Mouse (Mus musculus) megakaryocyte, embryonic 14.5 days (primary cell): ENCODE data around the gene Qdpr. TPM values are rescaled to one million over a fixed set of nuclear protein-coding genes. Genes with fewer than 3 reads are reported as not detected.
A peak's percentile ranks its signal among the peaks of the same experiment; 100 is the strongest.

Source experiments
- H3K27me3 ChIP-seq: replicated peaks from 2 replicates; pipeline ENCODE3; 2012; ENCODE audit warnings: inconsistent platforms
- H3K36me3 ChIP-seq: replicated peaks from 2 replicates; pipeline ENCODE3; 2012; ENCODE audit warnings: low read length, inconsistent platforms, mixed read lengths
- H3K4me1 ChIP-seq: 2 replicates; pipeline ENCODE4 v1.6.1; 2012; ENCODE audit warnings: inconsistent platforms
- H3K4me3 ChIP-seq: replicated peaks from 2 replicates; pipeline ENCODE3; 2012; ENCODE audit warnings: moderate library complexity, mild to moderate bottlenecking, inconsistent platforms
- H3K9me3 ChIP-seq: 2 replicates; pipeline ENCODE4 v1.6.1; 2012; ENCODE audit warnings: inconsistent platforms
- FLI1 ChIP-seq: IDR thresholded peaks from 2 replicates; pipeline ENCODE4 v1.6.1; 2012; ENCODE audit warnings: low read length, inconsistent platforms, mixed read lengths
- GATA1 ChIP-seq: IDR thresholded peaks from 3 replicates; pipeline ENCODE4 v1.6.1; 2012; ENCODE audit warnings: mixed read lengths, low read length, inconsistent platforms, borderline replicate concordance
- polyA plus RNA-seq: library from polyadenylated mRNA; stranded (reverse); fragments of >175 nt; gene quantifications from 2 replicates; pipeline ENCODE4 v1.2.3, GENCODE M21; 2012; ENCODE audit warnings: low replicate concordance; ENCODE audit not compliant: insufficient read depth

Gene Qdpr
- polyA plus RNA-seq, 1 experiment = 98.7 TPM

- peaks cover 16% of the 10 kb centered on the region for H3K27me3 ChIP-seq
- TF ChIP-seq FLI1 = no peak
- TF ChIP-seq GATA1 = no peak
- no peaks in the 10 kb centered on the region for H3K36me3 ChIP-seq
Observed at GRCm38 (mm10) chr5:45454456-45454855, 4.4 kb upstream of the Qdpr start.

DNA sequence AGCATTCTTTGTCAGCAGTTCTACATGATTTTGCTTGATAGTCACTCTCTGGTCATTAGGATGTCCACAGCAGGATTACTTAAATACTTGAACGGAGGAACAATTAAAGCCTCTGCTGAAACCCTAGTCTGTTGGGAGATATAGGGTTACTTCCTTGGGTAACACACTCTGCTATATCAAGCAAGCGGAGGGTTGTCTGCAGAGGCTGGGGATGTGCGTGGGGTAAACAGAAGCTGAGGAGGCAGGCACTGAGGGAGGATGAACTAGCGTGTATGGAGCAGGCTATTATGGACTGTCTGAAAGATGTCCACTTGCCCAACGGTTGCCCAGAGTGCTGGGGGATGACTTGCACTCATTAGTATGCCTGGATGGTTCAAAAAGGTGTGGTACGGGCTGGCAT is 3.4 kb upstream of the Qdpr start, which contains the start of gene Clrn2:
Gene Clrn2 (plus strand): TSS at position 301 of the 400 bp plus-strand sequence.
- Histone ChIP-seq H3K4me3 (peak within 1 kb of the TSS; percentile 44), H3K4me1 (peaks cover 22% of the 10 kb centered on the region), H3K9me3 (no peaks in the 10 kb centered on the region), H3K36me3 (no peaks in the 10 kb centered on the region), H3K27me3 (peaks cover 12% of the 10 kb centered on the region)
- TF ChIP-seq GATA1 (no peak), FLI1 (no peak)

More at GRCm38 (mm10) chr5:45454456-45454855, 4.4 kb upstream of the Qdpr start:
- Histone ChIP-seq H3K4me3 (no peak overlapping the region), H3K4me1 (peaks cover 15% of the 10 kb centered on the region), H3K9me3 (no peaks in the 10 kb centered on the region)

DNA sequence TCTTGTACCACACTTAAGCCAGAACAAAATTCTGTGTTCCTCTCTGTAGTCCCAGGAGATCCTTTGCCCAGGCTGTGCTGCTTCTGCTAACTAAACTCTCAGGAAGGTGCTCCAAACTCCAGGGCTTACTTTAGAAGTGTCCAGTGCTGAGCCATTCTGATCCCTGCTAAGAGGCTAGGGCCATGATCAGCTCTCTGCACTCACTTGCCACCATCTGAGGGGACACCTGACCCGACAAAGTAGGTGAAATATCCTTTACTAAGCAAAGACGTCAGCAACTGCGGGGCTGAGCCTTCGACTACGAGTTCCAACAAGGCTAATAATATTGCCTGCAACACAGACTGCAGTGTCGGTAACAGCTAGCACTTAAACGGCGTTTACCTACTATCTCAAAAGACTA is 830 bp downstream of the Qdpr start:
- Histone ChIP-seq H3K4me3 (peak overlapping the region; percentile 99), H3K9me3 (no peaks in the 10 kb centered on the region), H3K36me3 (peaks cover 29% of the 10 kb centered on the region), H3K4me1 (peaks cover 27% of the 10 kb centered on the region), H3K27me3 (peaks cover 5% of the 10 kb centered on the region)
- TF ChIP-seq GATA1 = no peak
- TF ChIP-seq FLI1 = no peak

DNA sequence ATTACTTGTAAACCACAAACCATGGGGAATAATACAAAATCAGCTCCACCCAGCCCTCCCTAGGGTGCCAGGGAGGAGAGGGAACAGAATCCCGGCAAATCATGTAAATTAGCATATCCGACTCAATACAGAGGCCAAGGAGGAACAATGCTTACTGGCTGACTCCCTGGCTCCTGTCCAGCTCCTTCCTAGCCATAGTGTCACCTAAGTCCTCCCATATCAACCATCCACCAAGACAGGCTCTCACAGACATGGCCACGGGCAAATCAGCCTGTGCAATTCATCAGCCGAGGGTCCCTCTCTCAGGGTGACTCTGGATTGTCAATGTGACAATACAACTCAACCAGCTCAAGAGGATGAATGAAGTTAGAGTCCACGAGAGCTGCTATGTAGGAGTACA is 1.4 kb downstream of the Qdpr start:
- Histone ChIP-seq H3K9me3 (no peaks in the 10 kb centered on the region), H3K36me3 (peaks cover 35% of the 10 kb centered on the region), H3K4me3 (peak overlapping the region; percentile 99), H3K27me3 (peaks cover 2% of the 10 kb centered on the region), H3K4me1 (peaks cover 27% of the 10 kb centered on the region)
- TF ChIP-seq GATA1 (no peak), FLI1 (no peak)

DNA sequence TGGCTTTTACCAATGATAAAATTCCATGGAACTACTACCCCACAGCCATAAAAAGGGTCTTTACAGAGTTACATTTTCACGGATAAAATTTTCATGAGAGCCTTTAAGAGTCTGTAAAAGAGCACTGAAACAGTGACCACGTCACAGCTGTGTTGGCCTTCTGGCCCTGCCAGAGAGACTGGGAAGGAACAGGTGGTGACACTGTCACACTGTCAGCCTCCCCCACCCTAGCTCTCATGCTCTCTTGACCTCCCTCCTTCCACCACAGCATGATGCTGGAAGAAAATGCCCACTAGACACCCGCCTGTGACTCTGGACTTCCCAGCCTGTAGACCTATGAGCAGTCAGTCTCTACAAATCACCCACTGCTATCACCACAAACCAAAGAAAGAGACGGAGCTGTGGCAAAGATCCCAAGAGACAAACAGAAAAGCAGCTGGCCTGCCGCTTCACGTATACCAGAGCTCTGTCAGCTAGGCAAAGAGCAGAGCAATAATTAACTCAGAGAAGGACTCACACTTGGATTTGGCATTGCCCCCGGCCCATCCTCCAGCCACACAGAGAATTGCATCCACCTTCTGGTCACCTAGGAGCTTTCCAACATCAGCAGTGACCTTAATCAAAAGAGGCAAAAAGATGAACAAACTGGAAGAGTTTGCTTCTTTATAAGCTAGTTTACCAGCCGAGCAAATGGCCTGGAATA is 5.8 kb downstream of the Qdpr start:
- no peaks in the 10 kb centered on the region for H3K27me3 ChIP-seq
- H3K4me3 ChIP-seq = no peak overlapping the region
- H3K36me3 ChIP-seq = peaks cover 67% of the 10 kb centered on the region
- peaks cover 17% of the 10 kb centered on the region for H3K4me1 ChIP-seq
- H3K9me3 ChIP-seq = no peaks in the 10 kb centered on the region
- TF ChIP-seq GATA1 = no peak
- TF ChIP-seq FLI1 = no peak

GRCm38 (mm10) chr5:45441745-45442144 is 8.3 kb downstream of the Qdpr start:
- Histone ChIP-seq H3K9me3 (no peaks in the 10 kb centered on the region), H3K27me3 (no peaks in the 10 kb centered on the region), H3K4me3 (no peak overlapping the region), H3K4me1 (peaks cover 3% of the 10 kb centered on the region; the same call in 1 of the 2 replicates), H3K36me3 (peaks cover 89% of the 10 kb centered on the region)
- no peak for TF ChIP-seq FLI1
- TF ChIP-seq GATA1 = no peak

DNA sequence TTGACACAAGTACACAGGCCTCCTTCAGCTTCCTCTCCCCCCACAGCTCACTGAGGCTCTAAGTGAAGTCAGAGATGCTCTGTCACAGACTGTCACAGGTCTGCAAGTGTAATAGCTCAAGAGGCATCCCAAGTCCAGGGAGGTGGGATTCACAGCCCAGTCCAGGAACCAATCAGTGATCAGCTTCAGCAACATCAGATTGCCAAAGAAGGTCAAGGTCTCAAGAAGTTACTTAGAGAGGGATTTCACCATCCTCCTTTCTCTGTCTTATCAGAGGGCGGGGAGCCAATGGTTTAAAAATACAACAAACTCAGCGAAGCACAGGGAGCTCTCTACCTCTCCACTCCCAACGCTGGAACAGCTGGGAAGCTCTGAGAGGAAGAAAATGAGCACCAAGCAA is 8.9 kb downstream of the Qdpr start:
- TF ChIP-seq GATA1 = no peak
- no peak for TF ChIP-seq FLI1
- Histone ChIP-seq H3K9me3 (no peaks in the 10 kb centered on the region), H3K4me3 (no peak overlapping the region), H3K4me1 (no peaks in the 10 kb centered on the region; the same call in 1 of the 2 replicates), H3K27me3 (no peaks in the 10 kb centered on the region), H3K36me3 (peaks cover 89% of the 10 kb centered on the region)

DNA sequence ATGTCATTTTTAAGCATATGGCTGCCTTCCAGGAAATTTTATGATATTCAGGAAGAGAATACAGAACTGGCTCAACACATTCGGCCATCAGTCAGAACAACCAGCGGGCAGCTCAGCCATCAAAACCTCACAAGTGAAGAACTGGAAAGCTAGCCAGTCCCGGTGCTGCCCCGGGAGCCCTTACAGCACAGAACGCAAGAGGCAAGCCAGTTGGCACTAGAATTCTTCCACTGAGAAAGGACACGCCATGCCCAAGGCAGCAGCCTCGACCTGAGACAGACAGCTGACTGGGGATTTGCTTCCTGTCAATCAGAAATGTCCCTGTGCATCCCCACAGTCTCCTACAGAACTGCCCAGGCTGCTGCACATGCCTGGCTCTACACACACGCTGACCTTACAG is 11.7 kb downstream of the Qdpr start:
- Histone ChIP-seq H3K4me3 (no peak overlapping the region), H3K9me3 (no peaks in the 10 kb centered on the region), H3K27me3 (no peaks in the 10 kb centered on the region), H3K36me3 (peaks cover 89% of the 10 kb centered on the region), H3K4me1 (no peaks in the 10 kb centered on the region)
- TF ChIP-seq GATA1 (no peak), FLI1 (no peak)

GRCm38 (mm10) chr5:45437826-45438225 is 12.2 kb downstream of the Qdpr start:
- H3K27me3 ChIP-seq = no peaks in the 10 kb centered on the region
- H3K4me3 ChIP-seq = no peak overlapping the region
- no peak for TF ChIP-seq FLI1
- TF ChIP-seq GATA1 = no peak
- H3K36me3 ChIP-seq = peaks cover 89% of the 10 kb centered on the region
- no peaks in the 10 kb centered on the region for H3K9me3 ChIP-seq
- H3K4me1 ChIP-seq = no peaks in the 10 kb centered on the region

GRCm38 (mm10) chr5:45435967-45436950 is 13.8 kb downstream of the Qdpr start:
- H3K27me3 ChIP-seq = no peaks in the 10 kb centered on the region
- no peak for TF ChIP-seq FLI1
- TF ChIP-seq GATA1 = no peak
- no peaks in the 10 kb centered on the region for H3K9me3 ChIP-seq
- H3K4me3 ChIP-seq = no peak overlapping the region
- H3K4me1 ChIP-seq = no peaks in the 10 kb centered on the region
- peaks cover 90% of the 10 kb centered on the region for H3K36me3 ChIP-seq
